Mouse (Mus musculus) frontal cortex, postnatal 14 days (tissue): ENCODE results near the gene Slc25a4.
"Not testable (repeated sequence)": the region's sequence is repeated elsewhere in the genome, so short reads cannot be mapped to it uniquely, and the experiment has no call there.

ENCODE experiments used
- DNase-seq, 2 experiments: peaks; one replicate each; pipeline ENCODE4 v3.0.0; 2022; ENCODE audit warnings: low spot score in 2 of 2

Slc25a4 gene

GRCm38 (mm10) chr8:46210404-46211315 lies at the start of gene Slc25a4:
Gene Slc25a4, minus strand, starts transcription at chr8:46211284.
- DNase-seq = peak; percentile 94 to 97

- no peak for DNase-seq
These were observed 47.0 kb upstream of the Slc25a4 start for GRCm38 (mm10) chr8:46257921-46258682.

GRCm38 (mm10) chr8:46252456-46252855 lies 41.4 kb upstream of the Slc25a4 start:
- no peak for DNase-seq

DNA sequence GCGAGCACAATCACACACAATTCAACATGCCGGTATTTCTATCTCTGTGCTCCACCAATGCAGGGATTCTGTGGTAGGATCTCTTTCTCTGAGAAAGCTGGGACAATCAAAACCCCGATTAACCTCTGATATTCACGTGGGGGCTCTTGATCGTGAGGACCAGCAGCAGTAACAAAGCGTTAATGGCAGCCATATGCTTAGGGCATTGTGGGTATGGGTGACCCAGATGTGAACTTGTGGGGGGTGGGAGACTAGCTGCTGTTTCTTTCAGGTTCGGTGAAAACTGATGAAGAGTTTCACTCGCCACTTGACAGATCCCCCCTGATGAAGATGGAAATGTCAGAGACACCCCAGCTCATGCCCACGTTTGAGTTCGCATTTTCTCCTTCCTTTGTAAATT lies 40.5 kb upstream of the Slc25a4 start:
- DNase-seq = no peak

DNA sequence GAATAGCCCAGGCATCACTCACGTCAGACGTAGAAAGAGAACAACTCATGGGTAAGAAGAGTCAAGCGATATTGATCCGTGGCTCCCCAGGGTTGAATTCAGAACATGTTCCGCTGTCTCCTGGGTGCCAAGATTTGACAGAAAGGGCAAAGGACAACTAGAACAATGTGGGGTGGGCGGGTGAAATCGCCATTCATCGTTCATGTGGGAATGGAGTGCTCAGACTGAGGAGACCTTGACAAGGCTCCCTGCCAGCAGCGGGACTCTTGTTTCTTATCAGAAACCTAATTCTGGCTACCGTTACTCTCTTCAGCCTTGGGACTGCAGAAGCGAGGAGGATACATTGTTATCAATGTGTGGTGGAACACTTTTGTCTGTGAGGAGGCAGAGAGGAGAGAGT lies 35.3 kb upstream of the Slc25a4 start:
- DNase-seq = no peak

DNA sequence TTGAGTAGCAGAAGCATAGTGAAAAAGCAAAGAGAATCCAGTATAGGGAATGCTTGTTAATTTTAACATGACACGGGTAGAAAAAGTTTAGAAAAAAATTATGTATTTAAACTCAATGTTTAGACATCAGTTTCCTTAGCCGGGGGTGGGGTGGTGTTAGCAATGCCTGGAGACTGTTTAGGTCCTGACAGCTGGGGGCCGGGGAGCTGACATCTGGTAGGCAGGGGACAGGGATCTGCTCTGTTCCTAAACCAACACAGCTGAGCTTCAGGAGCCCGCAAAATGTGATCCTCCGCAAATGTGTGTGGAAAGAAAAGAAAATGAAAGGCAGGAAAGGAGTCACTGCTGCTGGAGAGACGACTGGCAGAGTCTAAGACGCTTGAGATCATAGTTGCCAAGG lies 31.9 kb upstream of the Slc25a4 start:
- DNase-seq = no peak

DNA sequence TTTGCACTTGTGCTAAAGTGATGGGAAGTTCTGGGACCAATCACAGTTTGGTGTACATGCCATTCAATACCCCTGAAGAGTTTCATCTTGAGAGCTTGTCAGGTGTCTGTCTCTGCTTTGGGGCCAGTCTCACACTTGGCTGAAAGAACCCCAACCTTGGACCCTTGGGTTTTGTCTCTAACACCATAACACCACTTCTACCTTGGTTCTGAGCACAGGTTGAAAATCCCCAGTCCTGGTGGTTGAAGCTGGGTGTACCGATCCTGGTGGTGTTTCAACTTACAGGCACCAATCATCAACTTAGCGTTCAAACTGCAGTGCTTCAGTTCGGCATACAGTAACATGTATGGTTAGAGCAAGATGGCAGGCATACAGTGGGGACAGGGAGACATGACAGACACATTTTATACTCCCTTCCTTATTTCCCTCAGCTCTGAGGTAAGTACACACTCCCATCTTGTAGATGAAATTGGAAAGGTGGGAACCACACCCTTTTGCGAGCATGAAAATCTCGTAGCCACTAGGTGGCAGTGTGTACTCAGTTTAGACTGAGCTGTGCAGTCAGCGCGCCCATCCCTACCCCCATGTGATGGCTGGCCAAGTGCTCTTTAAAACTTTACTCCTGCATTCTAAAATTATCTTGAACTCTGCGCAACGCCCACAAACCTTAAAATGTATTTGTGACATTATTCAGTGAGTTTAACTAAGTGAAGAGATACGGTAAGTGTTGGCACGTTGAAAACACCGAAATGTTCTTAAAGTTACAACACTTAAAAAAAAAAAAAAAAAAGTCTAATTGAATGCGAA lies 30.7 kb upstream of the Slc25a4 start:
- DNase-seq = peak; percentile 25 to 71

DNA sequence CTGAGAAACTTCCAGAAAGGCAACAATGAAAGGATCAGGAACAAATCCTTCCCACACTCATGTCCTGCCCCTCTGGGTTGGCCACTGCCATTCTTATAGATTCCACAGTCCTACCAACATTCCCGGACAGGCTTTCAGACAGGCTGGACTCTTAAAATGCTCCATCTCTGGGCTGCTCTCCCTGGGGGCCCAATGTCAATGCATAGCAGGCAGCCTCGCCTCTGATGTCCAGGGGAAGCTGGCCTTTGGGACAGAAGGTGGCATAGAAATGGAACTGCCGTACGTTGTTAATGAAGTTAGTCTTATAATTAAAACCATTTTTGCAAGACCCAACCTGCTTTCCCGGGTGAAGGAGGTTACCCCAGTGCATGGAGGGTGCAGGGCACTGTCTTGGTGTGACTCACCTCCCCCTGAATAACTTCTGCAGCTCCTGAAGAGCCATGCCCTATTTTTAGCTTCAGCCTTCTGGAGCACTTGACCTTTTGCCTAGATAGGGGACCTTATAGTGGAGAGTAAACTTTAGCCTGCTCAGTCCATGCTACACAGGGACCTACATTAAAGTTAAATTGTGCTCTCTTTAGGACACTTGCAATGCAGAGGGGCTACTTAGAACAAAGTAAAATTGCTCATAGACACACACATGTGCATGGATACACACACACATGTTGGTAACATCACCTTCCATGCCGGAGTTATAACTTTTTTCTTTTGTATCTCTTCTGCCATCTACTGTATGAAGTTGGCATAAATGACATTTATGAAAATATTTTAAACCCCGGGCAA lies 25.5 kb upstream of the Slc25a4 start:
- no peak for DNase-seq

DNA sequence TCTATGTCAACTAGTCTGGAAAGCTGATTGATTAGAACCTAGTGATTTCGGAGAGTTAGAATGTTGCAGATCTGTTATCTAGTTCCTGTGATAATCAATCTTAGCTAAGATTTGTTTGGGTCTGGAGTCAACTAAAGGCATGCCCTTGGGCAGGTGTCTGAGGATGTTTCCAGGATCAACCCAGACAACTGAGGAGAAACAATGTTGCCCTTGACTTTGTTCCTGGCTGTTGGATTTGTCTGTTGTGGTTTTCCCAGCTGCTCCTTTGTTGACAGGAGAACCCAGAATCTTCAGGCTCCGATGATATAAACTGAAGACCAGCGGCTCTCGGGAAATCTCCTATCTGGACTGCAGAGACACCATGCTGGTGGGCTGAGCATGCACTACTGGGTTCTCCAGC lies 23.7 kb upstream of the Slc25a4 start:
- DNase-seq = no peak

DNA sequence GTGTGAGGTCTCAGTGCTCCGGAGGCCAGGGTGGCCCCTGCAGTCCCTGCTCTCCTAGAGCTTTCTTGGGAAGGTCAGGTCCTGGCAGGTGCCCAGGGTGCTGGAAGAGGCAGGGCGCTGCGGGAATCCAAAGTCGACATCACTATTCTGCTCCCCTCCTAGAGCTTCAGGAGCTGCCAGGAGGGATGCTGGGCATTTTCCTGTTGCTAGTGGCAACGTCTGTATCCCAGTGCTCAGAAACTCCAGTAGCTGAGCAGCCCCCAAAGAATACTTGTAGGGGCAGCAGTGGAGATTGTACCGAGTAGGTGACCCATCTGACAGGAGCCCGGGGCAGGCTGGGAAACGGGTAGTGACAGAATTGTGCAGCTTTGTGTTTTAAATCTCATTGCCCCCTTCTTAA lies 21.7 kb upstream of the Slc25a4 start:
- DNase-seq = no peak

- DNase-seq = not testable (repeated sequence)
These were observed 20.9 kb upstream of the Slc25a4 start for GRCm38 (mm10) chr8:46231968-46232367.

DNA sequence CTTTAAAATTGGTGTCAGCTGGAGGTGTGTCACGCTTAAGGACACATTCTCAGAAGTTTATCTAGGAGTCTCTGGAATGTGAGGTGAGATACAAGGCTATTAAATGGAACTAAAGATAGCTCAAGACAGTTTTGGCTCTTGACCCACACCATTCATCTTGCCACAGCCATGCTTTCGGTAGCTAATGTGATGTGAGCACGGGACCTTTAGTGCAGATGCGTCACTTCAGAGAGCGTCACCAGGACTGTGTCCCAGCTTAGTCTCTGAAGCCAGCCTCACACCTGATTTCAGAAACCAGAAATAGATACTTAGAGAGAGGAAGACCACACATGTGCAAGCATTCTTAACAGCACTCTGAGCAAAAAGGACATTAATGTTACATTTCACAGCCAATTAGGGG lies 15.5 kb upstream of the Slc25a4 start:
- DNase-seq = no peak

DNA sequence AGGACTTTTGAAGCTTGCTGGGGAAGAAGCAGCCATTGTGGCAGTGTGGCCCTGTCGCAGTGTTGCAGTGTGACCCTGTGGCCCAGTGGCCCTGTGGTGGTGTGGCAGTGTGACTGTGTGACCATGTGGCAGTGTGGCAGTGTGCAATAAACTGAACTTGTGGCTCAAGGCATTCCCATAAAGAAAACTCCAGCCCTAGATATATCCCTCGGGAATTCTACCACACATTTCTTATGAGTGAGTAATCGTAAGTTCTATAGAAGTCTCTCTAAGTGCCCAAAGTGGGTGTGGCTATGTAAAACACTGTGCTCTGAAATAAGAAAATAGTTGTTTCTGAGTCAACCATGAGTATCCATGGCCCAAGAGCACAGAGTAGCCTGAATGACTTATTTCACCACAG lies 14.4 kb upstream of the Slc25a4 start:
- DNase-seq = no peak

GRCm38 (mm10) chr8:46220566-46220965 lies 9.5 kb upstream of the Slc25a4 start:
- DNase-seq = no peak

GRCm38 (mm10) chr8:46216838-46217237 lies 5.8 kb upstream of the Slc25a4 start:
- DNase-seq = peak in 1 of 2 experiments; percentile 42

- DNase-seq = no peak
These were observed 2.9 kb upstream of the Slc25a4 start for GRCm38 (mm10) chr8:46213971-46214480.

DNA sequence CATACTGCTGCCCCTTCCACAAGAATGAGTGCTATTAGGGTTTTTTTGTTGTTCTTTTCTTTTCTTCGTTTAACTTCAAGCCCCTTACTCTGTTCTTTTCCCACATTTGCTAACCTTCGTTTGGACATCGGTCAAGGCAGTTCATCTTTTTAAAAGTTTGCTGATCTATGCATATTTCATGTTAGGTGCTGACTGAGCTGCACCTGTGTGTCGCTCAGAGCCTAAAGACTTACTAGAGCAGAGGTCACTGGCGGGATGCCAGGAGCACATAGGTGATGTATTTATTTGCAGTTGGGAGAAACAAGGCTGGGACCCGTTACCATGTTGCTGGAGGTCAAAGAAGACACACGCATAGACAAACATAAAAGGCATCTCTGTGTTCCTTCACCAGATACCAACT lies 1.1 kb upstream of the Slc25a4 start:
- DNase-seq = no peak

DNA sequence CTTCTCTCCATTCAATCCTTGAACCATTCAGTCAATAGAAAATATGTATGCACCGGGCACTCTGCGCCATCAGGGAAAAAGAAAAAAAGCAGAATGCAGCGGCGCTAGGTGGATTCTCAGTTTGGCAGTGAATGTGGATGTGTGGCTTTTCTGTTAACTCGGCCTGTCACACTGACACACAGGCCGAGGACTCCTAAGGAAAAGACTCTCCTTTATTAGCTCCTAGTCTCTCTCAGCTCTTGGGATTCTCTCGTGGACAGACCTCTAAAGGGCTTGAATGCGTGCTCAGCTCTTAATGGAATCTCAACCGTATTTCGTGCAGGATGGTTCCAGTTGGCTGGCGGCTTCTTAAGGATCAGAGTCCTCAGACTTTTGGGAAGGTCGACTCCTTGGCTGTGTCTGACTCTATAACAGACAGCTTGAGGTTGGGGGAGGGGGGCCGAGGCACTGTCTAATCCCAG lies 557 bp upstream of the Slc25a4 start:
- no peak for DNase-seq

GRCm38 (mm10) chr8:46209057-46209456 lies 2.0 kb downstream of the Slc25a4 start:
- no peak for DNase-seq

DNA sequence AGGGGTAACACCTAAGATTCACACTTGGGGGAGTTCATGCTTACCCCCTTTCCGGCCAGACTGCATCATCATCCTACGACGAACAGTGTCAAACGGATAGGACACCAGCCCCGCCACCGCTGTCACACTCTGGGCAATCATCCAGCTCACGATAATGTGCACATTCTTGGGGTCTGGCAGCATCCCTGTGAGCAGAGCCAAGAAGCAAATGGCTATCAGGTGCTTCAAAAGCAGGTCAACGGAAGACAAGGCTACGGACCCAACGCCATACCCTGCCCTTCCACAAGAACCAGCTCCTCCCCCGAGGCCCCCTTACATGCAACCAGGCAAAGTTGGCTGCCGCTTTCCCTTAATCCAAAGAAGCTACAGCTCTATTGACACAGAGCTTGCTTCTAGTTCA lies 2.7 kb downstream of the Slc25a4 start:
- DNase-seq = peak; percentile 26 to 44

DNA sequence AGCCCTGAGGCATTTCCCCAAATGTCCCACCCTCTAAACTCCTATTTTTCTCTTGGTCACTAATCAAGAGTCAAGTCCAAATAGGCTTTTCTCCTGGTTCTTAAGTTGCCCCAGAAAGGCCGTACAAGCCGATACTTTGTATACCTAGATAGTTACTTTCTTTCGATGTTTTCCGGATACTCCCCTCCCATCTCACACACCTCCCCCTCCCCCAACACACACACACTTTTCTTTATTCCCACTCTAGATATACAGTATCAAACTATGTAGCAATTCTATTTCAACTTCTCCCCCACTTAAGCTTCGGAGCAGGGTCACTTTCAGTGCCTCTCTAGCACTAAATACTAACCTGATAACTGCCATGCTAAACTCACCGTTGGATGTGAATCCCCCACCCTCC lies 5.0 kb downstream of the Slc25a4 start:
- DNase-seq = no peak
